Mouse (Mus musculus): Measurements from ENCODE around the gene Dmgdh. TPM values are rescaled to one million over a fixed set of nuclear protein-coding genes. Genes with fewer than 3 reads are reported as not detected.

The Dmgdh gene
- polyA plus RNA-seq, 1 experiment from 2014 or later = 0.50 TPM

- Histone ChIP-seq H3K9me3 (ENCODE audit: control insufficient read depth, low read length) (no peaks in the 10 kb centered on the region), H3K4me3 (ENCODE audit: low read length) (no peak overlapping the region), H3K27me3 (replicated peaks; ENCODE audit: control insufficient read depth, insufficient read depth, low read length) (no peaks in the 10 kb centered on the region), H3K27ac (ENCODE audit: low read length) (no peak overlapping the region), H3K36me3 (ENCODE audit: control insufficient read depth, insufficient read depth, low read length) (no peaks in the 10 kb centered on the region), H3K9ac (ENCODE audit: low read depth, low read length) (no peak overlapping the region), H3K4me1 (ENCODE audit: control insufficient read depth, insufficient read depth, low read length) (0 out of 2 replicates have a peak, but pooled peaks cover 11% of the 10 kb centered on the region), H3K4me2 (ENCODE audit: low read depth, low read length) (no peak overlapping the region)
- 66% methylated on average over 7 of the region's 7 CpGs for WGBS
- ATAC-seq = no peak
Measured at GRCm38 (mm10) chr13:93773704-93774315, 99.6 kb downstream of the Dmgdh start.

GRCm38 (mm10) chr13:93782823-93783222 lies 108.6 kb downstream of the Dmgdh start:
- H3K4me3 ChIP-seq (ENCODE audit: low read length) = no peak overlapping the region
- H3K27me3 ChIP-seq (replicated peaks; ENCODE audit: control insufficient read depth, insufficient read depth, low read length) = no peaks in the 10 kb centered on the region
- H3K4me1 ChIP-seq (ENCODE audit: control insufficient read depth, insufficient read depth, low read length) = peaks cover 3% of the 10 kb centered on the region; the same call in 1 of the 2 replicates
- no peak overlapping the region for H3K4me2 ChIP-seq (ENCODE audit: low read depth, low read length)
- WGBS = 86% methylated on average over 5 of the region's 5 CpGs
- no peaks in the 10 kb centered on the region for H3K36me3 ChIP-seq (ENCODE audit: control insufficient read depth, insufficient read depth, low read length)
- H3K9ac ChIP-seq (ENCODE audit: low read depth, low read length) = no peak overlapping the region
- H3K27ac ChIP-seq (ENCODE audit: low read length) = no peak overlapping the region
- no peak for ATAC-seq
- no peaks in the 10 kb centered on the region for H3K9me3 ChIP-seq (ENCODE audit: control insufficient read depth, low read length)

- 78% methylated on average over 3 of the region's 3 CpGs for WGBS
- H3K27me3 ChIP-seq (replicated peaks; ENCODE audit: control insufficient read depth, insufficient read depth, low read length) = no peaks in the 10 kb centered on the region
Measured at GRCm38 (mm10) chr13:93785329-93785728, 111.1 kb downstream of the Dmgdh start.

GRCm38 (mm10) chr13:93786051-93786450 lies 111.8 kb downstream of the Dmgdh start:
- H3K36me3 ChIP-seq (ENCODE audit: control insufficient read depth, insufficient read depth, low read length) = no peaks in the 10 kb centered on the region
- H3K4me2 ChIP-seq (ENCODE audit: low read depth, low read length) = no peak overlapping the region
- WGBS = 72% methylated on average over 2 of the region's 2 CpGs
- ATAC-seq = no peak
- peaks cover 3% of the 10 kb centered on the region; the same call in 1 of the 2 replicates for H3K4me1 ChIP-seq (ENCODE audit: control insufficient read depth, insufficient read depth, low read length)
- no peak overlapping the region for H3K4me3 ChIP-seq (ENCODE audit: low read length)
- no peak overlapping the region for H3K9ac ChIP-seq (ENCODE audit: low read depth, low read length)
- no peak overlapping the region for H3K27ac ChIP-seq (ENCODE audit: low read length)
- no peaks in the 10 kb centered on the region for H3K27me3 ChIP-seq (replicated peaks; ENCODE audit: control insufficient read depth, insufficient read depth, low read length)
- H3K9me3 ChIP-seq (ENCODE audit: control insufficient read depth, low read length) = no peaks in the 10 kb centered on the region

More at GRCm38 (mm10) chr13:93785329-93785728, 111.1 kb downstream of the Dmgdh start:
- Histone ChIP-seq H3K9me3 (ENCODE audit: control insufficient read depth, low read length) (no peaks in the 10 kb centered on the region), H3K27ac (ENCODE audit: low read length) (no peak overlapping the region), H3K36me3 (ENCODE audit: control insufficient read depth, insufficient read depth, low read length) (no peaks in the 10 kb centered on the region), H3K4me1 (ENCODE audit: control insufficient read depth, insufficient read depth, low read length) (peaks cover 3% of the 10 kb centered on the region; the same call in 1 of the 2 replicates), H3K4me3 (ENCODE audit: low read length) (no peak overlapping the region), H3K9ac (ENCODE audit: low read depth, low read length) (no peak overlapping the region), H3K4me2 (ENCODE audit: low read depth, low read length) (no peak overlapping the region)
- no peak for ATAC-seq

- peaks cover 3% of the 10 kb centered on the region; the same call in 1 of the 2 replicates for H3K4me1 ChIP-seq (ENCODE audit: control insufficient read depth, insufficient read depth, low read length)
- H3K9ac ChIP-seq (ENCODE audit: low read depth, low read length) = no peak overlapping the region
- no peaks in the 10 kb centered on the region for H3K9me3 ChIP-seq (ENCODE audit: control insufficient read depth, low read length)
- H3K36me3 ChIP-seq (ENCODE audit: control insufficient read depth, insufficient read depth, low read length) = no peaks in the 10 kb centered on the region
- H3K27ac ChIP-seq (ENCODE audit: low read length) = no peak overlapping the region
- WGBS = 57% methylated on average over 8 of the region's 8 CpGs
- no peak overlapping the region for H3K4me3 ChIP-seq (ENCODE audit: low read length)
- no peak overlapping the region for H3K4me2 ChIP-seq (ENCODE audit: low read depth, low read length)
- no peaks in the 10 kb centered on the region for H3K27me3 ChIP-seq (replicated peaks; ENCODE audit: control insufficient read depth, insufficient read depth, low read length)
- ATAC-seq = no peak
Measured at GRCm38 (mm10) chr13:93787647-93788046, 113.4 kb downstream of the Dmgdh start.

GRCm38 (mm10) chr13:93792945-93793642 lies 118.9 kb downstream of the Dmgdh start:
- WGBS = 45% methylated on average over 11 of the region's 11 CpGs

GRCm38 (mm10) chr13:93793643-93794182 lies 119.5 kb downstream of the Dmgdh start:
- no peak overlapping the region for H3K4me2 ChIP-seq (ENCODE audit: low read depth, low read length)
- no peak overlapping the region for H3K9ac ChIP-seq (ENCODE audit: low read depth, low read length)
- H3K27ac ChIP-seq (ENCODE audit: low read length) = no peak overlapping the region
- 82% methylated on average over 10 of the region's 10 CpGs for WGBS
- no peaks in the 10 kb centered on the region for H3K27me3 ChIP-seq (replicated peaks; ENCODE audit: control insufficient read depth, insufficient read depth, low read length)
- no peaks in the 10 kb centered on the region for H3K4me1 ChIP-seq (ENCODE audit: control insufficient read depth, insufficient read depth, low read length)
- H3K4me3 ChIP-seq (ENCODE audit: low read length) = no peak overlapping the region
- no peak for ATAC-seq
- H3K9me3 ChIP-seq (ENCODE audit: control insufficient read depth, low read length) = no peaks in the 10 kb centered on the region
- 0 out of 2 replicates have a peak, but pooled peaks cover 4% of the 10 kb centered on the region for H3K36me3 ChIP-seq (ENCODE audit: control insufficient read depth, insufficient read depth, low read length)

More at GRCm38 (mm10) chr13:93792945-93793642, 118.9 kb downstream of the Dmgdh start:
- Histone ChIP-seq H3K36me3 (ENCODE audit: control insufficient read depth, insufficient read depth, low read length) (0 out of 2 replicates have a peak, but pooled peaks cover 1% of the 10 kb centered on the region), H3K4me2 (ENCODE audit: low read depth, low read length) (no peak overlapping the region), H3K4me3 (ENCODE audit: low read length) (no peak overlapping the region), H3K27ac (ENCODE audit: low read length) (no peak overlapping the region), H3K4me1 (ENCODE audit: control insufficient read depth, insufficient read depth, low read length) (no peaks in the 10 kb centered on the region), H3K9ac (ENCODE audit: low read depth, low read length) (no peak overlapping the region), H3K27me3 (replicated peaks; ENCODE audit: control insufficient read depth, insufficient read depth, low read length) (no peaks in the 10 kb centered on the region), H3K9me3 (ENCODE audit: control insufficient read depth, low read length) (no peaks in the 10 kb centered on the region)
- peak; percentile 95 for ATAC-seq

GRCm38 (mm10) chr13:93797011-93797600 lies 122.9 kb downstream of the Dmgdh start:
- Histone ChIP-seq H3K36me3 (ENCODE audit: control insufficient read depth, insufficient read depth, low read length) (0 out of 2 replicates have a peak, but pooled peaks cover 4% of the 10 kb centered on the region), H3K27me3 (replicated peaks; ENCODE audit: control insufficient read depth, insufficient read depth, low read length) (no peaks in the 10 kb centered on the region), H3K4me1 (ENCODE audit: control insufficient read depth, insufficient read depth, low read length) (no peaks in the 10 kb centered on the region), H3K9me3 (ENCODE audit: control insufficient read depth, low read length) (no peaks in the 10 kb centered on the region), H3K4me2 (ENCODE audit: low read depth, low read length) (no peak overlapping the region), H3K27ac (ENCODE audit: low read length) (no peak overlapping the region), H3K9ac (ENCODE audit: low read depth, low read length) (no peak overlapping the region), H3K4me3 (ENCODE audit: low read length) (no peak overlapping the region)
- WGBS = 72% methylated on average over 5 of the region's 5 CpGs
- no peak for ATAC-seq

All from intestine, embryonic 16.5 days (tissue).